Mouse (Mus musculus) myocyte (in vitro differentiated cells): ENCODE measurements around the gene Ccdc190. TPM values are rescaled to one million over a fixed set of nuclear protein-coding genes. Genes with fewer than 3 reads are reported as not detected.

ENCODE experiments used
- H3K27me3 ChIP-seq: one replicate; pipeline ENCODE4 v1.6.1; 2011; ENCODE audit not compliant: control insufficient read depth, insufficient read depth, insufficient read length
- H3K36me3 ChIP-seq: one replicate; pipeline ENCODE4 v1.6.1; 2011; ENCODE audit not compliant: control insufficient read depth, insufficient read depth
- H3K4me2 ChIP-seq: one replicate; pipeline ENCODE4 v1.6.1; 2011; ENCODE audit warnings: low read depth, control low read depth
- H3K4me3 ChIP-seq: one replicate; pipeline ENCODE4 v1.5.1; 2011; ENCODE audit warnings: mild to moderate bottlenecking, control low read depth, moderate library complexity
- H3K79me2 ChIP-seq: one replicate; pipeline ENCODE4 v1.6.1; 2011; ENCODE audit not compliant: control insufficient read depth, insufficient read depth
- H3ac ChIP-seq: one replicate; pipeline ENCODE4 v1.6.1; 2011; ENCODE audit not compliant: control insufficient read depth, insufficient read length
- CEBPB ChIP-seq: IDR thresholded peaks from 2 replicates; pipeline ENCODE4 v1.6.1; 2011; ENCODE audit warnings: mild to moderate bottlenecking, moderate library complexity; ENCODE audit not compliant: poor library complexity, insufficient read depth, severe bottlenecking
- E2F4 ChIP-seq: IDR thresholded peaks from one replicate; pipeline ENCODE4 v1.6.1; 2011; ENCODE audit warnings: mild to moderate bottlenecking, control low read depth, moderate library complexity; ENCODE audit not compliant: insufficient read depth
- MAX ChIP-seq: IDR thresholded peaks from one replicate; pipeline ENCODE4 v1.6.1; 2011; ENCODE audit warnings: low read depth, mild to moderate bottlenecking, control low read depth
- MYOD1 ChIP-seq, 3 experiments: IDR thresholded peaks; one replicate each; pipeline ENCODE4 v1.6.1; 2011; ENCODE audit warnings: control low read depth in 2 of 3, low read depth in 2 of 3, mild to moderate bottlenecking in 2 of 3, moderate library complexity in 1 of 3; ENCODE audit not compliant: insufficient read length in 2 of 3, control insufficient read depth in 1 of 3
- MYOG ChIP-seq, 3 experiments: IDR thresholded peaks; one replicate each; pipeline ENCODE4 v1.6.1; 2011; ENCODE audit warnings: control low read depth in 2 of 3, low read depth in 2 of 3, mild to moderate bottlenecking in 2 of 3; ENCODE audit not compliant: insufficient read length in 2 of 3, control insufficient read depth in 1 of 3, insufficient read depth in 1 of 3
- POLR2A ChIP-seq: IDR thresholded peaks from one replicate; pipeline ENCODE4 v1.6.1; 2011; ENCODE audit warnings: low read depth, mild to moderate bottlenecking, control low read depth, moderate library complexity; ENCODE audit not compliant: insufficient read length
- POLR2AphosphoS2 ChIP-seq: IDR thresholded peaks from one replicate; pipeline ENCODE4 v1.6.1; 2011; ENCODE audit warnings: low read depth, control low read depth; ENCODE audit not compliant: insufficient read length
- REST ChIP-seq: IDR thresholded peaks from one replicate; pipeline ENCODE4 v1.6.1; 2011; ENCODE audit warnings: mild to moderate bottlenecking, control low read depth, moderate library complexity; ENCODE audit not compliant: insufficient read depth, insufficient read length
- SRF ChIP-seq: IDR thresholded peaks from one replicate; pipeline ENCODE4 v1.6.1; 2011; ENCODE audit warnings: low read depth; ENCODE audit not compliant: control insufficient read depth, insufficient read length
- TCF12 ChIP-seq: IDR thresholded peaks from one replicate; pipeline ENCODE4 v1.6.1; 2011; ENCODE audit warnings: mild to moderate bottlenecking, control low read depth; ENCODE audit not compliant: poor library complexity, insufficient read depth, severe bottlenecking
- TCF3 ChIP-seq: IDR thresholded peaks from one replicate; pipeline ENCODE4 v1.6.1; 2011; ENCODE audit warnings: low read depth, control low read depth; ENCODE audit not compliant: insufficient read length
- USF1 ChIP-seq: IDR thresholded peaks from one replicate; pipeline ENCODE4 v1.6.1; 2011; ENCODE audit warnings: low read depth, mild to moderate bottlenecking, control low read depth, moderate library complexity
- polyA plus RNA-seq: library from polyadenylated mRNA; unstranded; fragments of >200 nt; fragmentation: generic; extraction: Trizol; gene quantifications from one replicate; pipeline ENCODE4 v1.2.1, GENCODE M21; 2012; ENCODE audit warnings: missing spikeins

The Ccdc190 gene
- polyA plus RNA-seq, 1 experiment: not detected

DNA sequence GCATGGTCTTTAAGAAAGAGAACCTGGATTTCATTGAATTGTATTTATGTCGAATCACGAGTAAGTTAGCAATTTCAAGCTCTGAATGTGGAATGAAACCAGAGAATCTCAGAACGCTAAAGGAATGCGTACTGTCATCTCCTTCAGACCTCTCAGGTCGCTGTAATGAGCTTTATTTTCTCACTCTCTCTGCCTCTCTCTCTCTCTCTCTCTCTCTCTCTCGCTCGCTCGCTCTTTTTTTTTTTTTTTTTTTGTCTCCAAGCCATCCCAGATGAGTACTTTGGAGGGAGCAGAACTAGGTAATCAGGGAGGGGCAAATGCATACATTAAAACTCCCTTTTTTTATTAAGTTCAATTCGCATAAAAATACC lies 41.1 kb downstream of the Ccdc190 start:
- Histone ChIP-seq H3K27me3 (no peaks in the 10 kb centered on the region), H3K79me2 (peaks cover 8% of the 10 kb centered on the region), H3K36me3 (peaks cover 18% of the 10 kb centered on the region), H3K4me2 (peak overlapping the region; percentile 70), H3K4me3 (peak overlapping the region; percentile 67), H3ac (no peak overlapping the region)
- no peak for TF ChIP-seq E2F4
- TF ChIP-seq REST: no peak
- no peak for TF ChIP-seq POLR2AphosphoS2
- TF ChIP-seq MYOG (IDR thresholded peaks at IDR 0.05; ENCODE audit: control insufficient read depth in 1 of 3, insufficient read depth in 1 of 3, insufficient read length in 2 of 3, low read depth in 2 of 3): no peak
- TF ChIP-seq MAX: no peak
- TF ChIP-seq TCF12: no peak
- TF ChIP-seq USF1: no peak
- no peak for TF ChIP-seq SRF
- no peak for TF ChIP-seq TCF3
- no peak for TF ChIP-seq POLR2A
- TF ChIP-seq MYOD1 (IDR thresholded peaks at IDR 0.05; ENCODE audit: control insufficient read depth in 1 of 3, insufficient read length in 2 of 3, low read depth in 2 of 3): no peak
- TF ChIP-seq CEBPB: no peak

DNA sequence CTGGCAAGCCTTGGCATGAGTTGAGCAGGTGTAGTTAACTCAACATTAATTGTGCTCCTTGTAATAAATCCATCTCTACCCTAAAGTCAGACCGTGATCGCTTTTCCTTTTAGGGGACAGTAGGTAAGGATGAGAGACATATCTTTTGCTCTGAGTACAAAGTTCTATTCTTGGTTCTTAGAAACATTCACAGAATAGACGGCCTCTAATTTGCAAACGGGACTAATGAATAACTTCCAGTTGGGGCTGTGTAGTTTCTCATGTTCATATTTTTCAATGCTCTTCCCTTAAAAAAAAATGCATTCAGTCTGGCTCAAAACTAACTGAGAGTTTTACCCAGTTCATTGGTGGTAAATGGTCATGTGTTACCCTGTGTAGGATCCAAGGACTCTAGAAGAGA lies 42.5 kb downstream of the Ccdc190 start:
- Histone ChIP-seq H3K4me2 (no peak overlapping the region), H3K36me3 (peaks cover 16% of the 10 kb centered on the region), H3K27me3 (no peaks in the 10 kb centered on the region), H3K4me3 (no peak overlapping the region), H3K79me2 (peaks cover 8% of the 10 kb centered on the region), H3ac (no peak overlapping the region)
- TF ChIP-seq POLR2AphosphoS2 (no peak), REST (no peak), CEBPB (no peak), TCF12 (no peak)

DNA sequence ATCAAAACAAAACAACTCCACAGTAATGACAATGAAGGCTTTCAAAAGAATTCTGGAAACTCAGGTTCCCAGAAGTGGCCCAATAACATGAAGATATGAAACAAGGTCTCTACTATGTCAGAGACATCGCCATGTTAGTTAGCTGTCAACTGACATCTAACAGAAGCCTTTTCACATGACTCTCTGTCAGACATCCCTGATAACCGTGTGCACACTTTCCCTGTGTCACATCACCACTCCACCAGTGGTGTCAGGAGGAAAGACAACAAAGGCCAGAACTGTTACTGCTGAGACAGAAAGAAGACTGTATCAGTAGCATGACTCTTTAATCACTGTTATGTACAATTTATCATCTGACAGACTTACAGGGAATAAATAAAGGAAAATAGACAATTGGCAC lies 43.5 kb downstream of the Ccdc190 start:
- Histone ChIP-seq H3ac (no peak overlapping the region), H3K4me2 (no peak overlapping the region), H3K79me2 (peaks cover 8% of the 10 kb centered on the region), H3K4me3 (no peak overlapping the region), H3K36me3 (peaks cover 13% of the 10 kb centered on the region), H3K27me3 (no peaks in the 10 kb centered on the region)
- TF ChIP-seq MAX: no peak
- TF ChIP-seq POLR2AphosphoS2: no peak
- no peak for TF ChIP-seq SRF
- no peak for TF ChIP-seq MYOD1 (IDR thresholded peaks at IDR 0.05; ENCODE audit: control insufficient read depth in 1 of 3, insufficient read length in 2 of 3, low read depth in 2 of 3)
- no peak for TF ChIP-seq POLR2A
- no peak for TF ChIP-seq REST

DNA sequence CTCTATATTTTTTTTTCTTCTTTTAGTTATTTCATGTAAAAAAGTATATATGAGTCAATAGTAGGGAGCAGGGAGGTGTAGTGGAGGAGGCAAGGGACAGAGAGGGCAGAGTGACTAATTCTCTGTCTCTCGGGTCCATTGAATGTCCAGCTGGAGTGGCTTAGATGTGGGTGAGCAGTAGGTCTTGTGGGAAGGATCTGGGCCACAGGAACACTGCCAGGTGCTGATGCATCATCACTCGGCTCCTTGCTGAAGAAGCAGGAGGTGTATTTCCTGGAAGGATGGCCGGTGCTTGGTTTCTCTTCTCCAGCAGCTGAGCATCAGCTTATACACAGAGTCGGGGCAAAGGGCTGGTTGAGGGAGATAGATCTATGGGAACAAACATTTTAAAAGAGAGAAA lies 49.2 kb downstream of the Ccdc190 start:
- Histone ChIP-seq H3K36me3 (peaks cover 29% of the 10 kb centered on the region), H3K4me3 (no peak overlapping the region), H3ac (no peak overlapping the region), H3K27me3 (no peaks in the 10 kb centered on the region), H3K4me2 (no peak overlapping the region), H3K79me2 (no peaks in the 10 kb centered on the region)
- TF ChIP-seq SRF (no peak), REST (no peak), POLR2AphosphoS2 (no peak), CEBPB (no peak), POLR2A (no peak), E2F4 (no peak), TCF12 (no peak)

Other genes starting within 250 kb of the Ccdc190 start
- gene Rgs4, start 181.0 kb upstream of the Ccdc190 start, polyA plus RNA-seq: 0.26 TPM
- 9.5 TPM for gene Hsd17b7, start 40.6 kb downstream of the Ccdc190 start, polyA plus RNA-seq
- gene Ddr2, start 182.1 kb downstream of the Ccdc190 start, polyA plus RNA-seq: 33.8 TPM
- 16.6 TPM for gene Uap1, start 246.3 kb downstream of the Ccdc190 start, polyA plus RNA-seq